Mouse (Mus musculus): ENCODE measurements around the gene Vmn1r4. TPM values are rescaled to one million over a fixed set of nuclear protein-coding genes. Genes with fewer than 3 reads are reported as not detected.

The Vmn1r4 gene
- polyA plus RNA-seq, 1 experiment from 2014 or later = 0.23 TPM

Other genes starting within 250 kb of the Vmn1r4 start
- 194 and 224 TPM in 2 replicates for gene Lsm5, start 219.3 kb upstream of the Vmn1r4 start, polyA plus RNA-seq (2016; fragmentation: Nextera tagmentation; extraction: Ambion mirVana)
- 17.5 and 17.8 TPM in 2 replicates for gene Avl9, start 209.1 kb upstream of the Vmn1r4 start, polyA plus RNA-seq (2016; fragmentation: Nextera tagmentation; extraction: Ambion mirVana)
- 43.1 and 45.7 TPM in 2 replicates for gene Kbtbd2, start 126.2 kb upstream of the Vmn1r4 start, polyA plus RNA-seq (2016; fragmentation: Nextera tagmentation; extraction: Ambion mirVana)
- 100 and 113 TPM in 2 replicates for gene Fkbp9, start 92.0 kb upstream of the Vmn1r4 start, polyA plus RNA-seq (2016; fragmentation: Nextera tagmentation; extraction: Ambion mirVana)
- 68.0 and 68.3 TPM in 2 replicates for gene Nt5c3, start 83 bp upstream of the Vmn1r4 start, polyA plus RNA-seq (2016; fragmentation: Nextera tagmentation; extraction: Ambion mirVana)
- gene Vmn1r5, start 46.3 kb downstream of the Vmn1r4 start, polyA plus RNA-seq (2016; fragmentation: Nextera tagmentation; extraction: Ambion mirVana) = not detected in 2 replicates
- not detected in 2 replicates for gene Vmn1r6, start 73.2 kb downstream of the Vmn1r4 start, polyA plus RNA-seq (2016; fragmentation: Nextera tagmentation; extraction: Ambion mirVana)
- not detected in 2 replicates for gene Vmn1r7, start 101.3 kb downstream of the Vmn1r4 start, polyA plus RNA-seq (2016; fragmentation: Nextera tagmentation; extraction: Ambion mirVana)
- gene Vmn1r8, start 108.3 kb downstream of the Vmn1r4 start, polyA plus RNA-seq (2016; fragmentation: Nextera tagmentation; extraction: Ambion mirVana) = not detected in 2 replicates
- gene Vmn1r9, start 142.8 kb downstream of the Vmn1r4 start, polyA plus RNA-seq (2016; fragmentation: Nextera tagmentation; extraction: Ambion mirVana) = not detected in 2 replicates
- not detected in 2 replicates for gene Vmn1r10, start 185.4 kb downstream of the Vmn1r4 start, polyA plus RNA-seq (2016; fragmentation: Nextera tagmentation; extraction: Ambion mirVana)
- not detected in 2 replicates for gene Vmn1r11, start 209.4 kb downstream of the Vmn1r4 start, polyA plus RNA-seq (2016; fragmentation: Nextera tagmentation; extraction: Ambion mirVana)
- not detected in 2 replicates for gene Vmn1r12, start 232.9 kb downstream of the Vmn1r4 start, polyA plus RNA-seq (2016; fragmentation: Nextera tagmentation; extraction: Ambion mirVana)

All from limb, embryonic 12.5 days (tissue).